Mouse (Mus musculus) embryonic stem cell, embryonic (primary cell): ENCODE measurements at regions not wholly inside any gene's neighbourhood (a gene's known extent, or its start where the extent isn't known, plus 50 kb on each side); places are given as distances from the start of the nearest gene placed in this dataset.

Experiments used
- CTCF ChIA-PET, 4 experiments: fragments of 300-600 bp in 2 of 4; fragments of 350-600 bp in 2 of 4; sonication (Branson Sonifier 250); formaldehyde crosslinking; loops; one replicate each; lab custom pipeline; 2022; ENCODE audit warnings: inconsistent platforms in 2 of 4; lab: Charles Lee
- POLR2A ChIA-PET, 4 experiments: fragments of 300-600 bp in 2 of 4; fragments of 350-600 bp in 2 of 4; sonication (Branson Sonifier 250); formaldehyde crosslinking; loops; one replicate each; lab custom pipeline; 2022; ENCODE audit warnings: antibody characterized with exemption in 4 of 4, inconsistent platforms in 1 of 4; lab: Charles Lee

DNA sequence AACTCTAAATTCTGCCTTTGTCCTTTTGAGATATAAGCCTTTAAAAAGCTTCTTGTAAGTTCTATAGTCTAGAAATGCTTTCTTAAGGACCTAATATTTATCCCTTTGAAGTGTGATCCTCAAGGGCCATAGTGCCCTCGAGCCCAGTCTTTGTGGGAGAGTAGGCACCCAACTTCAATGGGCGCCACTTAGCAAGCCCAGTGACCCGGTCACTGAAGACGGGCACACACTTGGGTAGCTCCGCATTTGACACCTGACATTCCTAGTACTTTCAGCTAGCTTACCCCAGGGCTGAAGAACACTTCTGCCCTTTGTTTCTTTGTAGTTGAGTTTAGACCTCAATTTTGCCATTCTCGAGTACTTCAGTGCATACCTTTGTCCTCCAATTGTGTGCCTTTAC lies 182.1 kb downstream of the Rsl24d1 start:
- POLR2A ChIA-PET: no interaction called here
- CTCF ChIA-PET: no interaction called here

DNA sequence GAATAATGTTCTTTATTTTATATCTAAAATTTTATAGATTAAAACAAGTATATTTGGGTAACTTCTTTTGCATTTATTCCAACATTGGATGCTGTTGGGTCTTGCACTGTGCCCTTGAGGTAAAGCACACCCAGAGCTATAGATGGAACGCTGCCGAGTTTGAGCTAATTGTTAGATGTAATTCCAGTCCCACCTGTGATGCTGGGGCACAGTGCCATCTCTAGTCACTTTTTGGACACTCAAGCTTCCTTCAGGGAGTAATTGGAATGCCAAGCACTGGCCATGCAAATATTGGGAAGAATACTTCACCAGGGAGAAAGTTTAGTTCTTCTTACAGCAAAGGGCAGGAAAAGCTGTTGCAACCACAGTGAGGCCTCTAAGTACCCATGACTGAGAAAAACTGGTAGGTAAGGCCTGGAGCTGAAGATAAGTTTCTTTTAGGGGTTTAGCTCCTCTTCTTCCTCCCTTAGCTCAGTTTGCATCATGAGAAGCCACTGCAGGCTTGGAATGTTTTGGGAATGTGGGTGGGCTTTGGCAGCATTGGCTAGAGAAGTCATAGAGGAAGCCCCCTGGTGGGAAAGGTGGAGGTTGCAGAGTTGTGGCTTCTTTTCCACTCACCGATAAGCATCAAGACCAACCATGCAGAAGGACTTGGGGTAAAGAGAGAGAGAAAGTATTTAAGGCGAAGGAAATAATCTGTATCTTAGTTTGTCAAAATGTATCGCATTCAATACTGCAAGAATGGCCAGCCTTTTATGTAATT lies 189.1 kb downstream of the Rsl24d1 start:
- CTCF ChIA-PET: interaction anchor here in 2 of 4 experiments (0.6 to 1.5 kb wide), 7 partner anchors 10 to 179 kb away, joined by 3 to 6 read pairs (median 3); no protein-coding TSS in a partner anchor
- POLR2A ChIA-PET: no interaction called here

DNA sequence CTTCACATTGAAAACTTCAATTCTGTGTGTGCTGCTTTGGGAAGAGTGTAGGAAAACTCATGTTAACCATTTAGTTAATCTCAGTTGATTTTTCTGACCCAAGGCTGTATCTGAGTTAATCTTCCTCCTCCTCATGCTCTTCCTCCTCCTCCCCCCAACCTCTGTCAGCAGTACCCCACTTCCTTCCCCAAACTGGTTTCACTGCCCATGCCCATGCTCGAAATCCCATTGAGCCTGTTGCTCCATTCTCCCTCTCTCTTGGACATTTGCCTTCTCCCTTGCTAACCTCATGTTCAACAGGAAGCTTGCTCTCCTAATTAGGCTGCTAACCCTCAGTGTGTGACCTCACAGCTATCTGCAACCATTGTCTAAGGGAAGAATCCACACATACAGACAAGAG lies 203.8 kb downstream of the Rsl24d1 start:
- POLR2A ChIA-PET: no interaction called here

DNA sequence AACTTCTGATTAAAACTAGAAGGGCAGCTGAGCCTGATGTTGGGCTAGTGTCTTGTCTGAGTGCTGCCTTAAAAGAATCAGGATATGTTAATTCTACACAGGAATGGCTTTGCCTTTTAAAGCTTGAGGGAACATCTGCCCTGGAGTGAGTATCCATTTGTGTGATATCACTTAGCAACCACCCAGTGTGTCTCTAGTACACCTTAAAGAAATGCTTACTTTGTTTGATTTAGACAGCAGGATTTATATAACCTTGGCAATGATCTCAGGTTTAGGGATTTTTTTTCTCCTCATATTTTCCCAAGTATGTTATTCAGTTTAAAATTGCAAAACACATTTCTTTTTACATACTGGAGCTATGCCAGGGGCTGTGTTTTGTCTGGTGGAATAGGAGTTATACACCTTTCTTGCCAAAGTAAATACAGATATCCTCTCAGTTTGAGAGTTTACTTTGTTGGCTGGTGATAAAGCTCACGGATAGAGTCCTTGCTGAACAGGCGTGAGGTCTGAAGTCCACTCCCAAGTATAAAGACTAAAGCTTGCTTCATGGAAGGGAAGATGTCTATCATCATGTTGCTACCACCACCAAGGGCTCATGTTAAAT lies 206.6 kb downstream of the Rsl24d1 start:
- ChIA-PET CTCF (no interaction called here), POLR2A (no interaction called here)

More for the DNA sequence above, 203.8 kb downstream of the Rsl24d1 start:
- CTCF ChIA-PET: no interaction called here

DNA sequence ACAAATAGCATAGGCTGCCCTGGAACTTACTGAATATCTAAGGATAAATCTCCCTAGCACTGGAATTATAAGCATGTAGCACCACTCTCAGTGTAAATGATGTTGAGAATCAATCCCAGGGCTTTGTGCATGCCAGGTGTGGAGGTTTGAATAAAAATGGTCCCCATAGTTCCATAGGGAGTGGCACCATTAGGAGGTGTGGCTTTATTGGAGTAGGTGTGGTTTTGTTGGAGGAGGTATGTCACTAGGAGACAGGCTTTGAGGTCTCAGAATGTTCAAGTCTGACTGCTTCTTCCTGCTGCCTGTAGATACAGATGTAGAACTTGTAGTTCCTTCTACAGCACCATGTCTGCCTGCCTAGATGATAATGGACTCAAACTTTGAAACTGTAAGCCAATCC lies 217.8 kb downstream of the Rsl24d1 start:
- ChIA-PET CTCF (no interaction called here), POLR2A (interaction anchor here in 1 of 4 experiments (0.9 kb wide), 1 partner anchor 9 kb away, joined by 3 read pairs; no protein-coding TSS in a partner anchor)

DNA sequence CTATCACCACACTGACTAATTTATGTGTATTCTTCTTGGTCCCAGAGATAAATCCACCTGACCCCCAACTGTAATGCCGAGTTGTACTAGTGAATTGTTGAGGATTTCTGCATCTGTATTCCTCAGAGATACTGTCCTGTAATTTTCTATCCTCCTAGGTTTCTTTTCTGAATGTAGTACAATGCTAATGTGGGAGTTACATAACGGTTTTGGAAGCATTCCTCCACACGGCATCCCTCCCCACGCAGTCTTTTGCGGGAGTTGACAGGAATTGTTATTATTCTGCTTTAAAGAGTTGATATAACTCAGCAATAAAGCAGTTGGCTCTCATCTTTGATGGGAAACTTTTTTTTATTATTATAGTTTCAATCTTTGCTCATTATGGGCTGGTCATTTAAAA lies 222.8 kb downstream of the Rsl24d1 start:
- ChIA-PET POLR2A (no interaction called here), CTCF (no interaction called here)

DNA sequence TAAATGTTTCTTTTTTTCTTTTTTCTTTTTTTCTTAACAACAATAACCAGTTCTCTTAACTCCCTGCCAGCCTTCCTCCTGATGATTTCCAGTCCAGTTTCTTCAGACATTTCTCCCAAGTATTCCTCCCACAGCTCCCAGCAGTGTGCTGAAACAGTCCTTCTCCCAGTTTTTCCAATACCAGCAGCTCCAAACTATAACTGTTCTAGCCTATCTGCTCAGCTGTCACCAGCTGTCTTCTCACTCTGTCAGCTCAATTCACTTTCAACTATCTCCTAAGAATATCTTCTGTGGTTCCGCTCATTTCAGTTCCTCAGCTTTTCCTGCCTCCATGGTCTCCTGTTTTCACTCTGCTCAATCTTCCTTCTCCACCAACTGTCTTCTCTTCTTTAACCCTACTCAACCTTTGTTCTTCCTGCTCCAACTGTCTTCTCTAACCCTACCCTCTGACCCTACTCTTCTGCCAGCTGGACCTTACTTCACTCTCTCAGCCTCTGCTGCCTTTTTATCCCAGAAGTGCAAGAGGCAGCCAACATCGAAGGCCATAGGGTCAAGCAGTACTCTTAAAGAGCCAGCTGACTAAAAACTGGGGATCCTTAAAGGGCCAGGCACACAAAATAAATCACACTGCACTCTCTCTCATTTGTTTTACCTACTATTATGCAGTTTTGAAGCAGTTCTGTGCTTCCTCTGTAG lies 224.0 kb downstream of the Rsl24d1 start:
- POLR2A ChIA-PET: interaction anchor here in 1 of 4 experiments (1.0 kb wide), 1 partner anchor 9 kb away, joined by 3 read pairs; no protein-coding TSS in a partner anchor
- CTCF ChIA-PET: no interaction called here

DNA sequence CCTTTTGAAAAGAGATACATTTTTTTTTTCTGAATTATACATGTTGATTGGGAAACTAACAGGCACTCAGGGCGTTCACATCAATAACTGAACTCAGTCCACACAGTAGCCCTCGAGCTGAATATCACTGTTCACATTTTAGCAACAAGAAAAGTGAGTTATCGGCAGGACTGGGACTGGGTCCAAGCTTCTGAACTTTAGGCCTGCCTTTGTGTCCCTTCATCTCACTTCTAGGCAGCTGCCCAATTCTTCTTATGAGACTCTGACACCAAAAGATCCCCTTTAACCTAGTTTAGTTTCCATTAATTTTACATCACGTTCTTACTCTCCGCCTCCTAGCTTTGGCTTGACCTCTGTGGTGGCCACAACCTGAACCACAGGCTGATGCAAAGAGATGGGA lies 242.7 kb downstream of the Rsl24d1 start:
- ChIA-PET CTCF (no interaction called here), POLR2A (no interaction called here)

DNA sequence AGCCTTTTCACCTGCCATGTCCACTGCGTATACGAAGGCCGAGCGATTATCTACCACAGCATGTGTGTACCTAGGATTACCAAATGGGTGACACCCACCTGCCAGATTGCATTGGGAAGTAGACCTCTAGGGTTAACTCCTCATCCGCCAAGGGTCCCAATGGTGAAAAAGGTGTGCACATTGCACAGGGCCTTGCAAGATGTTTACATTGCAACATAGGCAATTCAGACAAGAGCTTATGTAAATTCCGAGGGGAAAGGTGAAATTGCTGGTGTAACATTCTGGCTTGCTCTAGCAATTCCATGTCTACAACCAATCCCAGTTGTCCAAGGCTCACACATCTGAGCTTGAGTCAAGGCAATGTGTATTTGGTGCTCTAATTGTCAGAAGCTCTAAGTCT lies 245.7 kb downstream of the Rsl24d1 start:
- POLR2A ChIA-PET: interaction anchor here in 1 of 4 experiments (0.6 kb wide), 1 partner anchor 30 kb away, joined by 4 read pairs; no protein-coding TSS in a partner anchor

DNA sequence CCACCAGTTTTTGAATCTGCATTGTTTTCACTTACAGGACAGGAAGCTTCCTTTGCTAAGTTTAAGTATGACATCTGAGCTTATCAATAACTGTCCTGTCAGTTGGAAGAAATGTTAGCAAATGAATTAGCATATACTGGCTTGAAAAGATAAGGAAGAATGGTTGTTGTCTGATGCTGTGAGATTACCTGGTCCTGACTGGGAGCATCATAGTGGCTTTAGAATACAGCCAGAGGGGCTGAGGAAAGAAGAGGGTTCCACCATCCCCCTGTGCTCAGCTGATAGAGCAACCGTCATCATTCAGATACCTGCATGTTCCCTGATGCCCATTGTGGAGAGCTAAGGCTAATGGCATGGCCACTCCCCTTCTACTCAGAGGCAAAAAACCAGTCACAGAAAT lies 267.5 kb downstream of the Rsl24d1 start:
- ChIA-PET POLR2A (no interaction called here), CTCF (no interaction called here)

More for the DNA sequence above, 245.7 kb downstream of the Rsl24d1 start:
- CTCF ChIA-PET: interaction anchor here in 1 of 4 experiments (0.5 kb wide), 1 partner anchor 195 kb away, joined by 3 read pairs; no protein-coding TSS in a partner anchor

DNA sequence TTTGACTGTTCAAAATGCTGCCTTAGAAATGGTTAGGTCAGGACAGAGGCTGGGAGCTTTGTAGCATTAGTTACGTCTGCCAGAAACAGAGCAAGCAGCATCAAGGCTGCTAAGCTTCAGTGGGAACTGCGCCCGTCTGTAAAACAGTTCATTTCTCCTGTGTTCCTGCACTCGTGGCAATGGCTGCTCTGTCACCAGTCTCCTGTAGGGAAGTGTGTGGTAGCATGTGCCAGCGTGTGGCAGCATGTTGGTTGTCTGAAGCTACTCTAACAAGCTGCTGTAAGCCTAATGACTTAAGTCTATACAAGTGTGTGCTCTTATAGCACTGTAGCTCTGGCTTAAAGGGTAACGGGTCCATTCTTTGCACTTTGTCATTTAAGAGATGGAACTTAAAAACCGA lies 278.8 kb downstream of the Rsl24d1 start:
- CTCF ChIA-PET: no interaction called here
- POLR2A ChIA-PET: no interaction called here

DNA sequence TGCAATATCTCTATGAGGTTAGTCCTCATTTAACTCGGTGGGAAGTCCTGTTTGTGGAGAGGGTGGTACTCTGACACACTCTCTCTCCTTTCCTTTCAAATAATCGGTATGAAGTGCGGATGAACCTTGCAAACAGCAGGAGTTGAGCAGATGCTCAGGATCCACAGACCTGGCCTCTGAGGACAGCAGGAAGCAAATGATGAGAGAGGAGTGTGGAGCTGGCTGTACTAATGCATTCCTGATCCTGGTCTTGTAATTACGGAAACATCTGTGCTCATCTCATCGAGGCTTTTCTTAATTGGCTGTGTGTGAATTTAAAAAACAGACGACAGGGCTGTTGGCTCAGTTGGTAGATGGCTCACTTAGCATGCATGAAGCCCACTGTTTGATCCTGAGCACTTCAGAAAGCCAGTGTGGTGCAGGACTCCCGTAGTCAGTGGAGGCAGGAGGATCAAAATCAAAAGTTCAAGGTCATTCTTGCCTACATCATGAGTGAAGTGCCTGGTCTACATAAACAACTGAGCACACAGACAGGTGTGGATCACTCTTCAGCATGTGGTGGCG lies 300.2 kb downstream of the Rsl24d1 start:
- POLR2A ChIA-PET: interaction anchor here in 1 of 4 experiments (1.6 kb wide), 1 partner anchor 28 kb away, joined by 4 read pairs; no protein-coding TSS in a partner anchor
- CTCF ChIA-PET: no interaction called here

DNA sequence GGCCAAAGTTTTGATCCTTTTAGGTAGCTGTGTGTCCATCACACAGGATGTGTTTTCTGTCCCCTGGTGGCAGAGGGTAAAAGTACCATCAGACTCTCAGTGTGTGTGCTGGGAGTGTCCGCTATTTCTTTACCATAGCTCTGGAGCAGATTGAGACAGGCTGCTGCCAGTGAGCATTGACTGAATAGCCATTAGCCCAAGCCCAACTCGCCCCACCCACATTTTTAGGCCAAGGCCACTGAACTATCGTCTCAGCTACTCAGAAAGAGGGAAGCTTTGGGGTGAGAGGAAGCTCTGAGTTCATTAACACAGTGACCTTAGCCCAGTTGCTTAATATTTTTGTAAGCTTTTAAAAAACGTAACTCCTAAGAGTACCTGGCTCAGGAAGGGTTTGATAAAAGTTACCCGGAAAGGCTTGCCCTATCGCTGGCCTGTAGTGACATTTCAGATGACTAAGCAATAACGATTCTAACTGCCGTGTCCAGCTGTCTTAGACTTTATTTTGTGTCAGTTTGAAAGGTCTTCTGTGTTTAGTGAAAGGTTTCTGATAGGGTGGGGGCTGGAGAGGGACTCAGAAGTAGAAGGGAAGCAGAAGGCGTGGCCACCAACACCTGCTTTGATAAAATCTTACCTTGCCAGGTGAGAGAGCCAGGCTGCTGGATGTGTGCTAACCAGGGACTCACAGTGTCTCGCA lies 303.0 kb downstream of the Rsl24d1 start:
- CTCF ChIA-PET: interaction anchor here (0.6 to 1.0 kb wide), 4 partner anchors 231 to 1584 kb away, joined by 3 to 8 read pairs (median 4); no protein-coding TSS in a partner anchor
- POLR2A ChIA-PET: no interaction called here
